Comparison of ENCODE assay signal across 13 mouse cellular contexts in the genomic region with DNA sequence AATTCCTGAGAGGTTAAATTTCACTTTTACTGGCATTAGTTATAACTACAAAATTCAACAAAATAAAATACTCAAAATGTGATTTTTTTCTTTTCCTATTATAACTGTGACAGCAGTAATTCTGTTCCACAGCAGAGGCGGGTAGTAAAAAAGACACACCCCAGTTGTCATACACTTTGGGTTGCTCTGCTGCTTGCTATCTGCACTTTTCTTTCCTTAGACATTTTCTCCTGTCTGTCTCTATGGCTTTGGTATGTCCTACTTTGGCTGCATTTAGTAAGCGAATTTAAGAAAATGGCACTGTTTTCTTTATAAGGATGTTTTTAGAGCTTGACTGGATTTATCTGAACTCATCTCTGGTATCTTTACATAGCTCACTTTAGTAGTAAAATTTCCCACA.
"Had no signal": no experiment of that assay in that cellular context is flagged by ENCODE, and none has a peak within 500 bp of the region (broad histone marks: within the 10 kb centered on the region; RNA-seq: fewer than 3 reads in every experiment).

No protein-coding gene starts in this region.

- DNase-seq: liver, postnatal 0 days; lung, postnatal 14 days; spleen, adult 18-20 months; thymus, adult 18-20 months; thymus, postnatal 14 days; thymus, postnatal 36 days had no signal

- H3K27ac ChIP-seq: liver, embryonic 15.5 days; lung, embryonic 15.5 days; midbrain, embryonic 10.5 days; midbrain, embryonic 12.5 days; neural tube, embryonic 12.5 days had no signal

- H3K27me3 ChIP-seq: liver, embryonic 15.5 days; lung, embryonic 15.5 days; midbrain, embryonic 12.5 days; neural tube, embryonic 12.5 days had no signal

- ATAC-seq: liver, postnatal 0 days; lung, postnatal 0 days; midbrain, embryonic 16.5 days had no signal

- H3K9ac ChIP-seq: liver, embryonic 15.5 days; liver, postnatal 0 days; lung, embryonic 15.5 days; midbrain, embryonic 12.5 days; neural tube, embryonic 12.5 days had no signal

- H3K36me3 ChIP-seq: liver, embryonic 15.5 days; lung, embryonic 15.5 days; midbrain, embryonic 10.5 days; midbrain, embryonic 12.5 days; neural tube, embryonic 12.5 days had no signal

- H3K4me3 ChIP-seq: liver, embryonic 15.5 days; lung, embryonic 15.5 days; midbrain, embryonic 10.5 days; midbrain, embryonic 12.5 days; neural tube, embryonic 12.5 days had no signal

- H3K4me1 ChIP-seq: liver, embryonic 15.5 days; midbrain, embryonic 10.5 days; midbrain, embryonic 12.5 days; neural tube, embryonic 12.5 days had no signal
